Mouse (Mus musculus) limb, embryonic 10.5 days (tissue): ENCODE measurements around the gene Ntan1. TPM values are rescaled to one million over a fixed set of nuclear protein-coding genes. Genes with fewer than 3 reads are reported as not detected.
"Not testable (repeated sequence)": the region's sequence is repeated elsewhere in the genome, so short reads cannot be mapped to it uniquely, and the experiment has no call there.

Source experiments
- DNase-seq: peaks from one replicate; pipeline ENCODE4 v3.0.0-alpha.2; 2017; ENCODE audit warnings: low spot score
- H3K27ac ChIP-seq: fragments of 300-500 bp; sonication (generic); 2 replicates; pipeline ENCODE4 v1.5.1; 2016; ENCODE audit warnings: mild to moderate bottlenecking
- H3K27me3 ChIP-seq: fragments of 300-500 bp; sonication (generic); 2 replicates; pipeline ENCODE4 v1.6.1; 2016; ENCODE audit warnings: low read depth, mild to moderate bottlenecking; ENCODE audit not compliant: poor library complexity, severe bottlenecking
- H3K36me3 ChIP-seq: fragments of 300-500 bp; sonication (generic); 2 replicates; pipeline ENCODE4 v1.6.1; 2016; ENCODE audit warnings: mild to moderate bottlenecking, moderate library complexity
- H3K4me1 ChIP-seq: fragments of 300-500 bp; sonication (generic); 2 replicates; pipeline ENCODE4 v1.6.1; 2016
- H3K4me3 ChIP-seq: fragments of 300-500 bp; sonication (generic); 2 replicates; pipeline ENCODE4 v1.5.1; 2016; ENCODE audit warnings: mild to moderate bottlenecking, moderate library complexity
- H3K9me3 ChIP-seq: fragments of 300-500 bp; sonication (generic); replicated peaks from 2 replicates; pipeline ENCODE4 v1.6.1; 2016; ENCODE audit warnings: mild to moderate bottlenecking
- WGBS: fragments of 180-500 bp; shearing (Covaris S2); methylation state at CpG from one replicate; pipeline ENCODE4 v1.1.7; 2016; 5-methylcytosine and 5-hydroxymethylcytosine counted together
- polyA plus RNA-seq: library from polyadenylated mRNA; unstranded; fragments of >200 nt; fragmentation: Nextera tagmentation; extraction: Ambion mirVana; gene quantifications from 2 replicates; pipeline ENCODE4 v1.2.1, GENCODE M21; 2016

The Ntan1 gene
- polyA plus RNA-seq, 1 experiment from 2014 or later: 144 TPM

DNA sequence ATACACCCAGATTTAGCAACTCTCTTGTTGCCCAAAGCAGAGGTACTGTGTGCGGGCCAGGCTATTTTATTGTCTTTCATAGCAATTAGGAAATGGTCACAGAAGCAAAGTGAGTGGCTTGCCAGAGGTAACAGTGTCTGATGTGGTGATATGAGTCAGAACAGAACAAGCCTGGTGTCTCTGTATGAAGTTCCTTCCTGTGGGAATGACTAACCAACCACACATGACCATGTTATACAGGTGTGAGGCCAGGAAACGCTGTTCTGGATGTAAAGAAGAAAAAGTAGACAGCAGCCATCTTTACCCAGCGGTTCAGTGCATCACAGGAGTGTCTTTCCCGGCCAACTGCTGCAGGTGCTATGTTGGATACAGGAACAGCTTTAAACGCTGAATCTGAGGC lies 26.4 kb downstream of the Ntan1 start:
- Histone ChIP-seq H3K9me3 (no peaks in the 10 kb centered on the region), H3K4me1 (no peaks in the 10 kb centered on the region), H3K27ac (no peak overlapping the region), H3K36me3 (peaks cover 82% of the 10 kb centered on the region), H3K27me3 (no peaks in the 10 kb centered on the region), H3K4me3 (no peak overlapping the region)
- 94% methylated on average over 5 of the region's 5 CpGs for WGBS
- no peak for DNase-seq

DNA sequence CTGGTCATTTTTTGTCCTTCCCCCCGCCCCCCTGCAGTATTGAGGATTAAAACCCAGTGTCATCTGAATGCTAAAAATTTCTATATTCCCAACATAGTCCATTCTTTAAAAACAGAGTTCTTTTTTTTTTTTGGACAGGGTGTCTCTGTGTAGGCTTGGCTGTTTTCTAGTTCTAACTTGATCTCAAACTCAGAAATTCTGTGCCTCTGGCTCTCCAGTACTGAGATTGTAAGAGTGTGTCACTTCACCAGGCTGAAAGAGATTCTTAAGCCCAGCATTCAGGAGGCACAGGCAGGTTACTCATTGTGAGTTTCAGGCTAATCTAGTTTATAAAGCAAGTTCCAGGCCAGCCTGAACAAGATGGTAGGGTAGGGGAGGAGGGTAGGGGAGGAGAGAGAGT lies 28.0 kb downstream of the Ntan1 start:
- Histone ChIP-seq H3K4me1 (no peaks in the 10 kb centered on the region), H3K27me3 (no peaks in the 10 kb centered on the region), H3K9me3 (no peaks in the 10 kb centered on the region), H3K4me3 (no peak overlapping the region), H3K27ac (no peak overlapping the region), H3K36me3 (peaks cover 71% of the 10 kb centered on the region)
- 90% methylated on average over 1 of the region's 1 CpGs for WGBS
- DNase-seq: no peak

DNA sequence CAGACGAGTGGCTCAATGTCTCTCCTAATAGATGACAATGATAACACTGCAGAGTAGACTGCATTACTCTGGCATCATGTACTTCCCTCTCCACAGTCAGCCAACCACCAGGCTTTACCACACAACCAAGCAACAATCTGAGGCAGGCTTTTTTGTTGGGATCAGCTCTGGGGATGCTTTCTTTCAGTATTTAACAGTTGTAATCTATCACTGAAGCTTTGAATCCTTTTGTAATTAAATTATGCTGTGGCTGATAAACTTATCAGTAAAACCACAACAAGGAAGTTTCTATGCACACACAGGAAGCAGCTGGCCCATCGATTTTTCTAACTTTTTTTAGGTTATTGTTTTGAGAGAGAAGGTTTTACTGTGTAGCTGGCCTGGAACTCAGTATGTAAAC lies 29.7 kb downstream of the Ntan1 start:
- no peaks in the 10 kb centered on the region for H3K4me1 ChIP-seq
- H3K27me3 ChIP-seq: no peaks in the 10 kb centered on the region
- peaks cover 68% of the 10 kb centered on the region for H3K36me3 ChIP-seq
- no peak overlapping the region for H3K4me3 ChIP-seq
- no peak overlapping the region for H3K27ac ChIP-seq
- WGBS: 83% methylated on average over 2 of the region's 2 CpGs
- no peaks in the 10 kb centered on the region for H3K9me3 ChIP-seq
- DNase-seq: no peak

DNA sequence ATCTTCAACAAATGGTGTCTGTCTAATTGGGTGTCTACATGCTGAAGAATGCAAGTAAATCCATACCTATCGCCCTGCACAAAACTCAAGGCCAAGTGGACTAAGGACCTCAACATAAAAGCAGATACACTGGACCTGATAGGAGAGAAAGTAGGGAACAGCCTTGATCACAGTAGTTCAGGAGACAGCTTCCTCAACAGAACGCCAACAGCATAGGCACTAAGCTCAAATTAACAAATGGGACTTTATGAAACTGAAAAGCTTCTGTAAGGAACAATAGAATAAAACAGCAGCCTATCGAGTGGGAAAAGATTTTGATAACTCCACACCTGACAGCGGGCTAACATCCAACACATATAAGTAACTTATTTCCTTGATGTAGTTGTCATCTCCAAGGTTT lies 32.8 kb downstream of the Ntan1 start:
- no peak for DNase-seq
- peaks cover 64% of the 10 kb centered on the region for H3K36me3 ChIP-seq
- no peak overlapping the region for H3K4me3 ChIP-seq
- H3K27ac ChIP-seq: no peak overlapping the region
- 94% methylated on average over 4 of the region's 4 CpGs for WGBS
- H3K27me3 ChIP-seq: no peaks in the 10 kb centered on the region
- no peaks in the 10 kb centered on the region for H3K4me1 ChIP-seq
- H3K9me3 ChIP-seq: no peaks in the 10 kb centered on the region

DNA sequence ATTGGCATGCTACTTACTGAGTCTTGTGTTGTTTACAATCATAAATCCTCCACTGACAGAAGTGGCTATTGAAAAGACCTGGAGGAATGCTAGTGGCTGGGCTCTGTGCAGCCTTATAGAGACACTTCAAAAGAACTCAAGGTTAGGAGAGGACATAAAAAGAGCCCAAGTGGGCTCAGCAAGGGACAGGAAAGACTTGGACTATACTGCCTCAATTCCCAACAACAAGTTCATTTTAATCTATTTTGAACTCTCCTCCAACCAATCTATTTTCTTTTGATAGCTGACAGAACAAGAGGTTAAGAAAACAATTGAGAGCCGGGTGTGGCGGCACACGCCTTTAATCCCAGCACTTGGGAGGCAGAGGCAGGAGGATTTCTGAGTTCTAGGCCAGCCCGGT lies 35.2 kb downstream of the Ntan1 start:
- no peaks in the 10 kb centered on the region for H3K9me3 ChIP-seq
- DNase-seq: no peak
- no peaks in the 10 kb centered on the region for H3K27me3 ChIP-seq
- no peak overlapping the region for H3K4me3 ChIP-seq
- H3K36me3 ChIP-seq: peaks cover 62% of the 10 kb centered on the region
- WGBS: 95% methylated on average over 4 of the region's 4 CpGs
- H3K27ac ChIP-seq: no peak overlapping the region
- H3K4me1 ChIP-seq: no peaks in the 10 kb centered on the region

DNA sequence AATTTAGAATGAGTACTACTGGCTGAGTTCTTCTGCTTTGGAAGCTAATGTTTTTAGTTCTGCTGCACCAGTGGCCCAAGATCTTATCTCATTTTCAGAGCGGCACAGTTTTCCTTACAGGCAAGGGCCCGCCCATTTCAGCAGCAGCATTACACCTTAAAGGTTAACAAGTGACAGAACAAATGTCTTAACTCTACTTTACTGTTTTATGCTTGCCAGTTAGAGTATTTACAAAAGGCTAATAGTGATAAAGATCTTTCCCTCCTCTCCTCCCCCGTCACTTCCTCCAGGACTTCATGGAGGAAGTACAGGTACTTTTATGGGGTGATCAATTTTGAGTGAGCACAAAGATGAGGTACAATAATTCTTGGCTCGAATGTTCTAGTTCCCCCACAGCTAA lies 47.4 kb downstream of the Ntan1 start:
- no peaks in the 10 kb centered on the region for H3K27me3 ChIP-seq
- WGBS: 57% methylated on average over 4 of the region's 4 CpGs
- H3K4me3 ChIP-seq: no peak overlapping the region
- no peak overlapping the region for H3K27ac ChIP-seq
- no peaks in the 10 kb centered on the region for H3K9me3 ChIP-seq
- H3K36me3 ChIP-seq: peaks cover 40% of the 10 kb centered on the region
- peaks cover 8% of the 10 kb centered on the region for H3K4me1 ChIP-seq
- DNase-seq: no peak

DNA sequence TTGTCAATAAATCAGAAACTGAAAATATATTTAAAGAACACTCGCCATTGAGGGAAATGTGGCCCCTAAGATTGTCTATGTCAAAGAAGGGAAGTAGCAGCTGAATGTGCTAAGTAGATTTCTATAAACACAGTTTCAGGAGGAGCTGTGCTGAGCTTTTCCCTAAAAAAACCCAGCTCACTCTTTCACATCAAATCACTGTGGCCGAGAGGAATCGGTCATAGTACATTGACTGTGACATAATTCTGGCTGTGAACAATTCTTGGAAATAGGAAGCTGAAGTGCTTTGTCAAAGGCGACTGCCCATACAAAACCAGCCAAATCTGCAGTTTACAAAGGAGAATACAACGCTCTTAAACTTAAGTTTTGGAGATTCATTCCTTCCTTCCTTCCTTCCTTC lies 48.0 kb downstream of the Ntan1 start:
- peaks cover 8% of the 10 kb centered on the region for H3K4me1 ChIP-seq
- WGBS: 90% methylated on average over 5 of the region's 5 CpGs
- H3K4me3 ChIP-seq: no peak overlapping the region
- no peak for DNase-seq
- H3K27me3 ChIP-seq: no peaks in the 10 kb centered on the region
- no peaks in the 10 kb centered on the region for H3K9me3 ChIP-seq
- H3K36me3 ChIP-seq: peaks cover 45% of the 10 kb centered on the region
- no peak overlapping the region for H3K27ac ChIP-seq

DNA sequence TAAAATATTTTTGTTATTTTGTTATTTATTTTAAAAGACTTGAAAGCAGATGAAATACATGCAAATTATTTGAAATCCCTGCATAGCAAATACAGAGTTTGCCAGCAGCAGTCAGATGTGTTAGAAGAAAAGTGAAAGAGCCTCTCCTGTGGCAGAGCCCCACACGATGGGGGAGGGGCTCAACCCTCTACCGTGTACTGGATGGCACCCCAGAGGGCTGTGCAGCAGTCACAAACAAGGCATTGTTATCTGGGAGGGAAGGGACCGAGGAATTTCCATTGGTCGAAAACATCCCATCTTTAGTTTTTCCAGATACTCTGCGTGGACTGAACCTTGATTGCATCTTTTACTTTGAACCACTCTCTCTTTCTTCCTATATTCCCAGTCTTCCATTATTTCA lies 48.8 kb downstream of the Ntan1 start:
- not testable (repeated sequence) for H3K4me1 ChIP-seq, H3K9me3 ChIP-seq, H3K27ac ChIP-seq, H3K27me3 ChIP-seq, DNase-seq
- WGBS: 49% methylated on average over 5 of the region's 5 CpGs
- Histone ChIP-seq H3K36me3 (peaks cover 46% of the 10 kb centered on the region), H3K4me3 (peak overlapping the region; percentile 52; the same call in 1 of the 2 replicates)

DNA sequence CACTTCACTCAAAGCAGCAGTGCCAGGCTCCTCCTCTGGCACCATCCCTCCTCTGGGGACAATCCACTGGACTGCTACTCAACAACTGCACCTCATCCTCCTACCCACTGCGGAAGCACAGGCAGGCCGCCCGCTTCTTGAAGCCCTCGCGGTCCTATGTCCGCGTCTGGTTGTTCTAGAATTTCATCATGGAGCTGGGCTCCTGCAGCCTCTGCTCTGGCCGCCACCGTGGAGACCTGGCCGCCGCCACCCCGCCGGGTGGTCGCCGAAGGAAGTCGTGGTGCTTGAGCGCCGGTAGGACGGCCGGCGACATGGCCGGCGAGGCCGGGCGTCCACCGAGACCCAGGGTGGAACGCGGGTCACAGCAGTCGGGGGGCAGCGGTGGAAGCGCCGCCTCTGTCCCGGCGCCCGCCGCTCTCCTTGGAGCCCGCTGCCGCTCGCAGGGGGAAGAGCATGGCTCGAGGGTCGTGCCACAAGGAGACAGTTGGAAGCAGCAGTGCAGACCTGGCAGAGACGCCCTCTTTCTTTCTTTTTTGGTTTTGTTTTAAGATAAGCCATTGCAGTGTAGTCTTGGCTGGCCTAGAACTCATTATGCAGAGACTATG lies 49.4 kb downstream of the Ntan1 start:
- 9% methylated on average over 42 of the region's 42 CpGs for WGBS
- peak; percentile 51 for DNase-seq
- Histone ChIP-seq H3K4me1 (peaks cover 8% of the 10 kb centered on the region), H3K4me3 (peak overlapping the region; percentile 52), H3K36me3 (peaks cover 40% of the 10 kb centered on the region), H3K9me3 (no peaks in the 10 kb centered on the region), H3K27ac (peak overlapping the region; percentile 81), H3K27me3 (no peaks in the 10 kb centered on the region)

DNA sequence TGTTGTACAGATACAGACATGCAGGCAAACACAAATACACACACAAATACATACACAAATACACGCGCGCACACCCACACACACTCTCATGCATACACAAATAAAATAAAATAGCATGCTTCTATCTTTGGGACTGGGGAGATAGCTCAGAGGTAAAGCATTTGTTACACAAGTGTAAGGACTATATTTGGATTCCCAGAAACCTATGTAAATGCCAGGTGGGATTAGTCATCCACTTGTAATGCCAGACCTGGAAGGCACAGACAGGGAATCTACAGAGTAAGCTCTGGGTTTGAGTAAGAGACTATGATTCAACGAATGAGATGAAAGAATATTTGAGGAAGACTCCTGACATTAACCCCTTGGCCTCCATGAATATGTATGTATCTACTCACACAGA lies 56.8 kb downstream of the Ntan1 start:
- Histone ChIP-seq H3K27ac (no peak overlapping the region), H3K9me3 (no peaks in the 10 kb centered on the region), H3K4me1 (no peaks in the 10 kb centered on the region), H3K4me3 (no peak overlapping the region), H3K36me3 (peaks cover 62% of the 10 kb centered on the region), H3K27me3 (no peaks in the 10 kb centered on the region)
- DNase-seq: no peak
- 92% methylated on average over 4 of the region's 4 CpGs for WGBS

DNA sequence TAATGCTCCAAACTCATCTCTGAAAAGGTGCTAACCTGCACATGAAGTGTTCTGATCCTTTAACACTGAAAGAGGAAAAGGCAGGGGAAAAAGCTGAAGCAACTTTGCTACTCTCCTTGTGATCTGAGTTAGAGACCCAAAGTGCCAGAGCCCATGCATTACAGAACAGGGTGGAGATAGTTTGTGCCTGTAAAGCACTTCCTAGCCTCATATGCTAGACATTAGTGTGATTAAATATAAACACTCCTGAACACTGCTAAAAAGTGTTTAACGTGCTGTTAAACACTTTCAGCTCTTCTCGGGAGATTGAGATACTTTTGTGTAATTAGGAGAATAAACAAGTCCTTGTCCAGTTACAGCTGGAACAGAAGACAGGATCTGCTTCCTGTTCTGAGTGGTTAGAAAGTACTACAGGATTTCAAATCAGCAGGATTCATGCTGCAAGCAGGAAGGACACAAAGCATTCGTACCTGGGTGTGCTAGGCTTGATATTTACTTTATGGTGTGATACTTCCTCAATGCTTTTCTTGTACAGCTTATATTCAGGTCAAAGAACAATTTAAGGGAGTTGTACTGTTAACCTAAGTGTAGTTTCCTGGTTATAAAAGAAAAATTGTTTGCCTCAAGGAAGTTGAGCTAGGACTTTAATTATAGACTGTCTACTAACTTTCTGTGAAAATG lies 64.6 kb downstream of the Ntan1 start:
- H3K4me3 ChIP-seq: no peak overlapping the region
- WGBS: 52% methylated on average over 3 of the region's 3 CpGs
- no peak overlapping the region for H3K27ac ChIP-seq
- DNase-seq: no peak
- H3K27me3 ChIP-seq: no peaks in the 10 kb centered on the region
- peaks cover 14% of the 10 kb centered on the region for H3K36me3 ChIP-seq
- no peaks in the 10 kb centered on the region for H3K4me1 ChIP-seq
- no peaks in the 10 kb centered on the region for H3K9me3 ChIP-seq
